Mouse (Mus musculus) embryo, embryonic 9.5 days (tissue): ENCODE results near the gene Ncl.

Source experiments
- DNase-seq: peaks from one replicate; pipeline ENCODE4 v3.0.0-alpha.2; 2017; ENCODE audit errors: extremely low spot score

The Ncl gene

GRCm38 (mm10) chr1:86312269-86312668 is 46.9 kb downstream of the Ncl start:
- no peak for DNase-seq

- no peak for DNase-seq
Observed at GRCm38 (mm10) chr1:86311467-86312005, 47.7 kb downstream of the Ncl start.

GRCm38 (mm10) chr1:86310536-86311310 is 48.5 kb downstream of the Ncl start:
- no peak for DNase-seq

- DNase-seq = no peak
Observed at GRCm38 (mm10) chr1:86309270-86309833, 49.8 kb downstream of the Ncl start.

- no peak for DNase-seq
Observed at GRCm38 (mm10) chr1:86307871-86308641, 51.1 kb downstream of the Ncl start.

- DNase-seq = no peak
Observed at GRCm38 (mm10) chr1:86307177-86307762, 51.9 kb downstream of the Ncl start.

- no peak for DNase-seq
Observed at GRCm38 (mm10) chr1:86306686-86307085, 52.5 kb downstream of the Ncl start.

- no peak for DNase-seq
Observed at GRCm38 (mm10) chr1:86303873-86304250, 55.3 kb downstream of the Ncl start.

GRCm38 (mm10) chr1:86303063-86303872 is 55.9 kb downstream of the Ncl start:
- peak; percentile 85 for DNase-seq

GRCm38 (mm10) chr1:86302532-86302931 is 56.7 kb downstream of the Ncl start, which contains the start of gene B3gnt7:
B3gnt7 (plus strand) TSS chr1:86302832.
- DNase-seq = no peak

GRCm38 (mm10) chr1:86301221-86302091 is 57.7 kb downstream of the Ncl start:
- DNase-seq = no peak

GRCm38 (mm10) chr1:86300731-86301130 is 58.5 kb downstream of the Ncl start:
- no peak for DNase-seq

- no peak for DNase-seq
Observed at GRCm38 (mm10) chr1:86300093-86300492, 59.1 kb downstream of the Ncl start.
